Mouse (Mus musculus): Measurements from ENCODE around the gene Irf2bp2. TPM values are rescaled to one million over a fixed set of nuclear protein-coding genes. Genes with fewer than 3 reads are reported as not detected.

The Irf2bp2 gene
- polyA plus RNA-seq, 1 experiment: not detected

GRCm38 (mm10) chr8:126591141-126591820 lies 2.5 kb downstream of the Irf2bp2 start:
- under 1% methylated on average over 20 of the region's 20 CpGs for WGBS
- Histone ChIP-seq H3K27ac (ENCODE audit: insufficient read depth, low read depth, low read length) (peak overlapping the region; percentile 96), H3K4me1 (ENCODE audit: control insufficient read depth, insufficient read depth, low read length) (peaks cover 22% of the 10 kb centered on the region), H3K4me3 (ENCODE audit: insufficient read depth, low read depth, low read length) (peak overlapping the region; percentile 99)
- no peak; the same call in 1 of the 2 replicates for TF ChIP-seq CTCF (IDR thresholded peaks at IDR 0.05; ENCODE audit: insufficient read depth, low read depth, low read length)
- TF ChIP-seq POLR2A (IDR thresholded peaks at IDR 0.05; ENCODE audit: insufficient read depth, low read depth, low read length): 0 out of 2 replicates have a peak, but pooled peaks have one; percentile 32

GRCm38 (mm10) chr8:126590599-126590998 lies 3.2 kb downstream of the Irf2bp2 start:
- Histone ChIP-seq H3K4me3 (ENCODE audit: insufficient read depth, low read depth, low read length) (peak overlapping the region; percentile 75), H3K27ac (ENCODE audit: insufficient read depth, low read depth, low read length) (peak overlapping the region; percentile 90), H3K4me1 (ENCODE audit: control insufficient read depth, insufficient read depth, low read length) (peaks cover 19% of the 10 kb centered on the region)
- 0% methylated on average over 4 of the region's 4 CpGs for WGBS
- TF ChIP-seq CTCF (IDR thresholded peaks at IDR 0.05; ENCODE audit: insufficient read depth, low read depth, low read length) (no peak), POLR2A (IDR thresholded peaks at IDR 0.05; ENCODE audit: insufficient read depth, low read depth, low read length) (no peak)

GRCm38 (mm10) chr8:126590024-126590529 lies 3.7 kb downstream of the Irf2bp2 start:
- TF ChIP-seq CTCF (IDR thresholded peaks at IDR 0.05; ENCODE audit: insufficient read depth, low read depth, low read length): no peak
- no peak for TF ChIP-seq POLR2A (IDR thresholded peaks at IDR 0.05; ENCODE audit: insufficient read depth, low read depth, low read length)
- peak overlapping the region; percentile 90 for H3K27ac ChIP-seq (ENCODE audit: insufficient read depth, low read depth, low read length)
- under 1% methylated on average over 14 of the region's 14 CpGs for WGBS
- H3K4me3 ChIP-seq (ENCODE audit: insufficient read depth, low read depth, low read length): peak overlapping the region; percentile 75
- H3K4me1 ChIP-seq (ENCODE audit: control insufficient read depth, insufficient read depth, low read length): peaks cover 16% of the 10 kb centered on the region

GRCm38 (mm10) chr8:126589507-126590023 lies 4.2 kb downstream of the Irf2bp2 start:
- H3K27ac ChIP-seq (ENCODE audit: insufficient read depth, low read depth, low read length): peak overlapping the region; percentile 90
- H3K4me1 ChIP-seq (ENCODE audit: control insufficient read depth, insufficient read depth, low read length): peaks cover 14% of the 10 kb centered on the region
- peak overlapping the region; percentile 75 for H3K4me3 ChIP-seq (ENCODE audit: insufficient read depth, low read depth, low read length)
- 0% methylated on average over 1 of the region's 1 CpGs for WGBS
- TF ChIP-seq CTCF (IDR thresholded peaks at IDR 0.05; ENCODE audit: insufficient read depth, low read depth, low read length): no peak
- no peak for TF ChIP-seq POLR2A (IDR thresholded peaks at IDR 0.05; ENCODE audit: insufficient read depth, low read depth, low read length)

GRCm38 (mm10) chr8:126588636-126589506 lies 4.9 kb downstream of the Irf2bp2 start:
- Histone ChIP-seq H3K4me3 (ENCODE audit: insufficient read depth, low read depth, low read length) (peak overlapping the region; percentile 48), H3K4me1 (ENCODE audit: control insufficient read depth, insufficient read depth, low read length) (peaks cover 20% of the 10 kb centered on the region), H3K27ac (ENCODE audit: insufficient read depth, low read depth, low read length) (peak overlapping the region; percentile 55)
- 3% methylated on average over 11 of the region's 11 CpGs for WGBS
- TF ChIP-seq POLR2A (IDR thresholded peaks at IDR 0.05; ENCODE audit: insufficient read depth, low read depth, low read length): no peak
- no peak for TF ChIP-seq CTCF (IDR thresholded peaks at IDR 0.05; ENCODE audit: insufficient read depth, low read depth, low read length)

- Histone ChIP-seq H3K27ac (ENCODE audit: insufficient read depth, low read depth, low read length) (peak overlapping the region; percentile 46; the same call in 1 of the 2 replicates), H3K4me3 (ENCODE audit: insufficient read depth, low read depth, low read length) (peak overlapping the region; percentile 35), H3K4me1 (ENCODE audit: control insufficient read depth, insufficient read depth, low read length) (peaks cover 23% of the 10 kb centered on the region)
- TF ChIP-seq POLR2A (IDR thresholded peaks at IDR 0.05; ENCODE audit: insufficient read depth, low read depth, low read length) (no peak), CTCF (IDR thresholded peaks at IDR 0.05; ENCODE audit: insufficient read depth, low read depth, low read length) (no peak)
- 25% methylated on average over 10 of the region's 10 CpGs for WGBS
These were observed 5.8 kb downstream of the Irf2bp2 start for GRCm38 (mm10) chr8:126587836-126588503.

- WGBS: 36% methylated on average over 10 of the region's 10 CpGs
- H3K4me1 ChIP-seq (ENCODE audit: control insufficient read depth, insufficient read depth, low read length): peaks cover 23% of the 10 kb centered on the region
- TF ChIP-seq CTCF (IDR thresholded peaks at IDR 0.05; ENCODE audit: insufficient read depth, low read depth, low read length) (no peak), POLR2A (IDR thresholded peaks at IDR 0.05; ENCODE audit: insufficient read depth, low read depth, low read length) (no peak)
These were observed 6.9 kb downstream of the Irf2bp2 start for GRCm38 (mm10) chr8:126586599-126587577.

More at GRCm38 (mm10) chr8:126586599-126587577, 6.9 kb downstream of the Irf2bp2 start:
- peak overlapping the region; percentile 68 for H3K27ac ChIP-seq (ENCODE audit: insufficient read depth, low read depth, low read length)
- H3K4me3 ChIP-seq (ENCODE audit: insufficient read depth, low read depth, low read length): no peak overlapping the region

Data from olfactory bulb, adult 2 months (tissue).